Mouse (Mus musculus): ENCODE data around the gene Pomt1. TPM values are rescaled to one million over a fixed set of nuclear protein-coding genes. Genes with fewer than 3 reads are reported as not detected.

Pomt1 gene
- 42.2 and 44.4 TPM in 2 replicates for polyA plus RNA-seq (2012; rRNA removed; ENCODE audit: low replicate concordance)

GRCm38 (mm10) chr2:32235886-32236759, at the start of gene Pomt1:
Gene Pomt1 (plus strand): TSS chr2:32236590.

GRCm38 (mm10) chr2:32259657-32260417, 23.4 kb downstream of the Pomt1 start, which contains the start of gene Uck1:
Gene Uck1 (minus strand): TSS chr2:32260159.

GRCm38 (mm10) chr2:32287334-32287840, 51.0 kb downstream of the Pomt1 start, which contains the start of gene Golga2:
Gene Golga2 (plus strand): TSS chr2:32287384.

GRCm38 (mm10) chr2:32287923-32288367, 51.6 kb downstream of the Pomt1 start, which contains the start of gene Swi5:
Gene Swi5 (minus strand): TSS chr2:32288075.

Other genes with a start within 250 kb of the Pomt1 start
- 19.5 and 37.4 TPM in 2 replicates for gene Fam78a, start 151.7 kb upstream of the Pomt1 start, polyA plus RNA-seq (2012; rRNA removed; ENCODE audit: low replicate concordance)
- 10.3 and 77.3 TPM in 2 replicates for gene Plpp7, start 141.1 kb upstream of the Pomt1 start, polyA plus RNA-seq (2012; rRNA removed; ENCODE audit: low replicate concordance)
- gene Prrc2b, start 85.5 kb upstream of the Pomt1 start, polyA plus RNA-seq (2012; rRNA removed; ENCODE audit: low replicate concordance) = 48.9 and 76.3 TPM in 2 replicates
- 223 and 258 TPM in 2 replicates for gene Uck1, start 23.6 kb downstream of the Pomt1 start, polyA plus RNA-seq (2012; rRNA removed; ENCODE audit: low replicate concordance)
- gene Golga2, start 50.8 kb downstream of the Pomt1 start, polyA plus RNA-seq (2012; rRNA removed; ENCODE audit: low replicate concordance) = 30.7 and 36.5 TPM in 2 replicates
- 142 and 186 TPM in 2 replicates for gene Swi5, start 51.5 kb downstream of the Pomt1 start, polyA plus RNA-seq (2012; rRNA removed; ENCODE audit: low replicate concordance)
- 264 and 330 TPM in 2 replicates for gene Ciz1, start 115.7 kb downstream of the Pomt1 start, polyA plus RNA-seq (2012; rRNA removed; ENCODE audit: low replicate concordance)
- gene Dnm1, start 116.7 kb downstream of the Pomt1 start, polyA plus RNA-seq (2012; rRNA removed; ENCODE audit: low replicate concordance) = 120 and 279 TPM in 2 replicates
- gene 1110008P14Rik, start 145.3 kb downstream of the Pomt1 start, polyA plus RNA-seq (2012; rRNA removed; ENCODE audit: low replicate concordance) = 333 and 396 TPM in 2 replicates
- gene Lcn2, start 151.7 kb downstream of the Pomt1 start, polyA plus RNA-seq (2012; rRNA removed; ENCODE audit: low replicate concordance) = 199 and 205 TPM in 2 replicates
- 34.1 and 62.0 TPM in 2 replicates for gene Ptges2, start 159.3 kb downstream of the Pomt1 start, polyA plus RNA-seq (2012; rRNA removed; ENCODE audit: low replicate concordance)
- 6.2 and 7.5 TPM in 2 replicates for gene Naif1, start 213.9 kb downstream of the Pomt1 start, polyA plus RNA-seq (2012; rRNA removed; ENCODE audit: low replicate concordance)
- gene Slc25a25, start 214.9 kb downstream of the Pomt1 start, polyA plus RNA-seq (2012; rRNA removed; ENCODE audit: low replicate concordance) = 24.3 and 27.5 TPM in 2 replicates

Measured in mammary gland, adult 2 months (tissue).